Comparison of ENCODE assay signal across 9 mouse cellular contexts in genomic region chr16:95964427-95965023, GRCm38 (mm10). TPM values are rescaled to one million over a fixed set of nuclear protein-coding genes. Genes with fewer than 3 reads are reported as not detected.
DNase-seq lines count a peak whose midpoint lies in the region; ATAC-seq and TF ChIP-seq lines count a peak whose summit lies in the region.
"Had no signal": no experiment of that assay in that cellular context is flagged by ENCODE, and none has a peak within 500 bp of the region (broad histone marks: within the 10 kb centered on the region; RNA-seq: fewer than 3 reads in every experiment).

No protein-coding gene starts in this region.

- H3K4me2 ChIP-seq in hindbrain, postnatal 0 days (ENCODE audit: low read depth, low read length): no peak overlapping the region
- no peak overlapping the region for H3K4me2 ChIP-seq in neural tube, embryonic 11.5 days (ENCODE audit: low read depth)
- H3K4me2 ChIP-seq: liver, embryonic 13.5 days had no signal

- no peaks in the 10 kb centered on the region for H3K36me3 ChIP-seq in hindbrain, postnatal 0 days (ENCODE audit: insufficient read depth, low read length)
- H3K36me3 ChIP-seq in neural tube, embryonic 11.5 days (ENCODE audit: control insufficient read depth, insufficient read depth, low read length): no peaks in the 10 kb centered on the region
- H3K36me3 ChIP-seq: liver, embryonic 13.5 days had no signal

- TF ChIP-seq CTCF in gastrocnemius, adult 2 months (IDR thresholded peaks at IDR 0.05): peak; percentile 61
- peak; percentile 74 for TF ChIP-seq CTCF in hindbrain, postnatal 0 days (IDR thresholded peaks at IDR 0.05; ENCODE audit: low read depth)

- H3K27ac ChIP-seq in gastrocnemius, adult 2 months: no peak overlapping the region
- no peak overlapping the region for H3K27ac ChIP-seq in hindbrain, postnatal 0 days
- no peak overlapping the region for H3K27ac ChIP-seq in neural tube, embryonic 11.5 days (ENCODE audit: low read depth, low read length)
- H3K27ac ChIP-seq: liver, embryonic 13.5 days had no signal

- no peak overlapping the region for H3K9ac ChIP-seq in hindbrain, postnatal 0 days (replicated peaks; ENCODE audit: low read length)
- no peak overlapping the region for H3K9ac ChIP-seq in neural tube, embryonic 11.5 days (ENCODE audit: low read length)
- H3K9ac ChIP-seq: liver, embryonic 13.5 days had no signal

- no peak overlapping the region for H3K4me3 ChIP-seq in gastrocnemius, adult 2 months
- no peak overlapping the region for H3K4me3 ChIP-seq in hindbrain, postnatal 0 days (ENCODE audit: low read length)
- H3K4me3 ChIP-seq in neural tube, embryonic 11.5 days (ENCODE audit: low read depth, low read length): no peak overlapping the region
- H3K4me3 ChIP-seq: liver, embryonic 13.5 days had no signal

- ATAC-seq in hindbrain, postnatal 0 days: no peak
- ATAC-seq in neural tube, embryonic 11.5 days (ENCODE audit: insufficient read depth, low FRiP score, low TSS enrichment): no peak

- intact Hi-C loops in gastrocnemius, adult 2 months (cut with DNase I): no loop called here

- H3K9me3 ChIP-seq in hindbrain, postnatal 0 days (ENCODE audit: low read length): no peaks in the 10 kb centered on the region
- H3K9me3 ChIP-seq in neural tube, embryonic 11.5 days (ENCODE audit: control insufficient read depth, low read length): no peaks in the 10 kb centered on the region
- H3K9me3 ChIP-seq: liver, embryonic 13.5 days had no signal

- H3K27me3 ChIP-seq in hindbrain, postnatal 0 days (ENCODE audit: insufficient read depth, low read length): no peaks in the 10 kb centered on the region
- no peaks in the 10 kb centered on the region for H3K27me3 ChIP-seq in neural tube, embryonic 11.5 days (ENCODE audit: control insufficient read depth, insufficient read depth, low read length)
- H3K27me3 ChIP-seq: liver, embryonic 13.5 days had no signal

- DNase-seq in gastrocnemius, adult 2 months: no peak
- DNase-seq in gastrocnemius, postnatal 25 days: no peak
- DNase-seq in right cerebral cortex, adult 2 months (ENCODE audit: low spot score in 2 of 2): peak; percentile 42 to 65
- DNase-seq in right cerebral cortex, postnatal 25 days: no peak
- DNase-seq in cerebellum, postnatal 10 days: peak; percentile 77 to 84
- peak; percentile 82 for DNase-seq in hindbrain, postnatal 0 days (ENCODE audit: low spot score)
- peak; percentile 42 for DNase-seq in neural tube, embryonic 11.5 days (ENCODE audit: low spot score)
- no peak for DNase-seq in layer of hippocampus, postnatal 36 days
- DNase-seq: liver, embryonic 13.5 days had no signal

- no peaks in the 10 kb centered on the region for H3K4me1 ChIP-seq in hindbrain, postnatal 0 days (ENCODE audit: insufficient read depth, low read length)
- H3K4me1 ChIP-seq in neural tube, embryonic 11.5 days (ENCODE audit: control insufficient read depth, insufficient read depth, low read length): no peaks in the 10 kb centered on the region
- H3K4me1 ChIP-seq: liver, embryonic 13.5 days had no signal

- 50% methylated on average over 11 of the region's 11 CpGs for WGBS in hindbrain, postnatal 0 days
- 56% methylated on average over 11 of the region's 11 CpGs for WGBS in neural tube, embryonic 11.5 days

RNA-seq across cellular contexts. Expression of gene Psmg1, which starts 26.2 kb away (rescaled TPM):
- total RNA-seq in gastrocnemius, adult 2 months (2021): 10 to 100 TPM in 1 of 2 experiments, 1 to 10 TPM in 1; 9.6 to 14.9 TPM
- total RNA-seq in gastrocnemius, postnatal 25 days (2021): 10 to 100 TPM in 1 of 2 experiments, 1 to 10 TPM in 1; 9.5 to 10.3 TPM
- total RNA-seq in hindbrain, postnatal 0 days (2014; rRNA removed): 25.7 and 28.6 TPM in 2 replicates
- polyA plus RNA-seq in hindbrain, postnatal 0 days (2015; fragmentation: Nextera tagmentation; extraction: Ambion mirVana): 52.9 and 55.4 TPM in 2 replicates
- 86.8 and 92.6 TPM in 2 replicates for polyA plus RNA-seq in neural tube, embryonic 11.5 days (2014; fragmentation: Nextera tagmentation; extraction: Ambion mirVana)
- 10 to 100 TPM; 16.6 to 16.7 TPM for total RNA-seq in layer of hippocampus, postnatal 36 days (2021)

Comparison
In these comparisons a context has a peak if more than half of its experiments do, and no peak if none do; other contexts are left out.
1. DNase-seq: peak in right cerebral cortex, adult 2 months (2 of 2), cerebellum, postnatal 10 days (2 of 2), hindbrain, postnatal 0 days (single experiment) and neural tube, embryonic 11.5 days (single experiment); none in gastrocnemius, adult 2 months (single experiment), gastrocnemius, postnatal 25 days (single experiment), right cerebral cortex, postnatal 25 days (single experiment) and layer of hippocampus, postnatal 36 days (0 of 2).